Mouse (Mus musculus): ENCODE results near the gene Pask. TPM values are rescaled to one million over a fixed set of nuclear protein-coding genes. Genes with fewer than 3 reads are reported as not detected.

The Pask gene
- polyA plus RNA-seq, 1 experiment from 2014 or later = 2.3 TPM

GRCm38 (mm10) chr1:93365641-93366040 lies 22.4 kb upstream of the Pask start:
- Histone ChIP-seq H3K27me3 (ENCODE audit: insufficient read depth, low read length) (no peaks in the 10 kb centered on the region), H3K36me3 (replicated peaks; ENCODE audit: insufficient read depth, low read length) (peaks cover 49% of the 10 kb centered on the region), H3K4me1 (ENCODE audit: insufficient read depth) (no peaks in the 10 kb centered on the region), H3K9me3 (ENCODE audit: low read length) (no peaks in the 10 kb centered on the region), H3K4me2 (ENCODE audit: low read depth, low read length) (no peak overlapping the region), H3K27ac (ENCODE audit: low read depth) (no peak overlapping the region), H3K9ac (replicated peaks) (no peak overlapping the region), H3K4me3 (ENCODE audit: low read depth, low read length) (no peak overlapping the region)
- no peak for ATAC-seq
- TF ChIP-seq EP300 (IDR thresholded peaks at IDR 0.05; ENCODE audit: low read depth) = no peak
- no peak for TF ChIP-seq CTCF (IDR thresholded peaks at IDR 0.05; ENCODE audit: low read depth)
- DNase-seq = no peak
- 72% methylated on average over 6 of the region's 6 CpGs for WGBS (ENCODE audit: insufficient replicate concordance)

- H3K27ac ChIP-seq (ENCODE audit: low read depth) = no peak overlapping the region
- ATAC-seq (no peak), DNase-seq (no peak)
- H3K36me3 ChIP-seq (replicated peaks; ENCODE audit: insufficient read depth, low read length) = peaks cover 70% of the 10 kb centered on the region
- H3K4me2 ChIP-seq (ENCODE audit: low read depth, low read length) = no peak overlapping the region
- H3K4me1 ChIP-seq (ENCODE audit: insufficient read depth) = no peaks in the 10 kb centered on the region
- H3K27me3 ChIP-seq (ENCODE audit: insufficient read depth, low read length) = no peaks in the 10 kb centered on the region
- H3K4me3 ChIP-seq (ENCODE audit: low read depth, low read length) = no peak overlapping the region
- TF ChIP-seq CTCF (IDR thresholded peaks at IDR 0.05; ENCODE audit: low read depth) = no peak
- TF ChIP-seq EP300 (IDR thresholded peaks at IDR 0.05; ENCODE audit: low read depth) = no peak
- H3K9ac ChIP-seq (replicated peaks) = no peak overlapping the region
- 73% methylated on average over 4 of the region's 4 CpGs for WGBS (ENCODE audit: insufficient replicate concordance)
- H3K9me3 ChIP-seq (ENCODE audit: low read length) = no peaks in the 10 kb centered on the region
These were observed 19.4 kb upstream of the Pask start for GRCm38 (mm10) chr1:93362661-93363060.

GRCm38 (mm10) chr1:93352724-93353123 lies 9.4 kb upstream of the Pask start:
- Histone ChIP-seq H3K9ac (replicated peaks) (no peak overlapping the region), H3K4me2 (ENCODE audit: low read depth, low read length) (no peak overlapping the region), H3K9me3 (ENCODE audit: low read length) (no peaks in the 10 kb centered on the region), H3K36me3 (replicated peaks; ENCODE audit: insufficient read depth, low read length) (peaks cover 83% of the 10 kb centered on the region), H3K27ac (ENCODE audit: low read depth) (no peak overlapping the region), H3K4me3 (ENCODE audit: low read depth, low read length) (no peak overlapping the region), H3K27me3 (ENCODE audit: insufficient read depth, low read length) (no peaks in the 10 kb centered on the region), H3K4me1 (ENCODE audit: insufficient read depth) (no peaks in the 10 kb centered on the region)
- ATAC-seq (no peak), DNase-seq (no peak)
- TF ChIP-seq CTCF (IDR thresholded peaks at IDR 0.05; ENCODE audit: low read depth) = no peak
- no peak for TF ChIP-seq EP300 (IDR thresholded peaks at IDR 0.05; ENCODE audit: low read depth)
- 87% methylated on average over 2 of the region's 2 CpGs for WGBS (ENCODE audit: insufficient replicate concordance)

GRCm38 (mm10) chr1:93349701-93350100 lies 6.4 kb upstream of the Pask start:
- Histone ChIP-seq H3K4me3 (ENCODE audit: low read depth, low read length) (no peak overlapping the region), H3K4me1 (ENCODE audit: insufficient read depth) (no peaks in the 10 kb centered on the region; the same call in 1 of the 2 replicates), H3K4me2 (ENCODE audit: low read depth, low read length) (no peak overlapping the region), H3K9me3 (ENCODE audit: low read length) (no peaks in the 10 kb centered on the region), H3K27ac (ENCODE audit: low read depth) (no peak overlapping the region), H3K36me3 (replicated peaks; ENCODE audit: insufficient read depth, low read length) (peaks cover 79% of the 10 kb centered on the region), H3K9ac (replicated peaks) (no peak overlapping the region), H3K27me3 (ENCODE audit: insufficient read depth, low read length) (no peaks in the 10 kb centered on the region)
- DNase-seq (no peak), ATAC-seq (no peak)
- 88% methylated on average over 4 of the region's 4 CpGs for WGBS (ENCODE audit: insufficient replicate concordance)
- TF ChIP-seq CTCF (IDR thresholded peaks at IDR 0.05; ENCODE audit: low read depth) (no peak), EP300 (IDR thresholded peaks at IDR 0.05; ENCODE audit: low read depth) (no peak)

DNA sequence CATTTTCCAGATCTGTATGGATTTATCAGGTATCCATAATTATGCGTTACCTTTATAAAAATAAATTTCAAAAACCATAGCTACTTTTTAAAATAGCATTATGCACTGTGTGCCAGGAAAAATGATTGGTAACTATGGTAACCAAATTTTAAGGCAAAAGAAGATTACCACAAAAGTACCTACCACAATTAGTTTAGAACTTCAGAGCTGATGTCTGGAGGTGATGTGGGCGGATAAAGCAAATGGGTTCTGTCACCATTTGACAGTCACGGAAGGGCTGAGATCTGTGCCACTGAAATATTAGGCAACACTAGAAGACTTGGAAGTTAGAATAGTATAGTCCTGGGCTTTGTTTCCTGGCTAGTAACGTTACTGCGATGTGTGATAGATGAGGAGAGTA lies 3.9 kb upstream of the Pask start:
- DNase-seq (no peak), ATAC-seq (no peak)
- Histone ChIP-seq H3K4me1 (ENCODE audit: insufficient read depth) (peaks cover 6% of the 10 kb centered on the region; the same call in 1 of the 2 replicates), H3K27me3 (ENCODE audit: insufficient read depth, low read length) (no peaks in the 10 kb centered on the region), H3K9ac (replicated peaks) (no peak overlapping the region), H3K4me3 (ENCODE audit: low read depth, low read length) (no peak overlapping the region), H3K36me3 (replicated peaks; ENCODE audit: insufficient read depth, low read length) (peaks cover 57% of the 10 kb centered on the region), H3K27ac (ENCODE audit: low read depth) (no peak overlapping the region), H3K9me3 (ENCODE audit: low read length) (no peaks in the 10 kb centered on the region), H3K4me2 (ENCODE audit: low read depth, low read length) (no peak overlapping the region)
- TF ChIP-seq EP300 (IDR thresholded peaks at IDR 0.05; ENCODE audit: low read depth) = no peak
- no peak for TF ChIP-seq CTCF (IDR thresholded peaks at IDR 0.05; ENCODE audit: low read depth)
- 89% methylated on average over 5 of the region's 5 CpGs for WGBS (ENCODE audit: insufficient replicate concordance)

DNA sequence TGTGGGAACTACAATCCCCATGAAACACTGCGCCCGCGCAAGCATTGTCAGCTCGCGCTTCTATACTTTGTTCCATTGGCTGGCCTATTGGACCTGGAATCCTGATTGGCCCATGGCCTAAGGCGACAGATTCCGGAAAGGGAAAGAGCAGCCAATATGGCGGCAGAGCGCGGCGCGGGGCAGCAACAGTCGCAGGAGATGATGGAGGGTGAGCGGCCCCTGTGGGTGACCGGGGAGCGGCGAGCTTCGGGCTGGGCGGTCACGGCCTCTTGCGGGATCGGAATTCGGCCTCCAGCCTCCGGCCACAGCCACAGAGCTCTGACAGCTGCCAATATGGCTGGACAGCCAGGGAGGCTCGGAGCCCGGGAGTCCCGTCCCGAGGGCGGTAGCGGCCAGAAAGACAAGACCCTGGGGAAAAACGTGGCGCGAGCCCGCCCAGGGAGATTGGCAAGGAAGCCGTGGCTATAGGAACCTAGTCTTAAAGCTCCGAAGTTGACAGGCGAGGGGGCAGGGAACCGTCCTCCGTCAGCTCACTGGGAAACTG lies 294 bp upstream of the Pask start:
- no peaks in the 10 kb centered on the region for H3K9me3 ChIP-seq (ENCODE audit: low read length)
- peak; percentile 93 for ATAC-seq
- H3K27me3 ChIP-seq (ENCODE audit: insufficient read depth, low read length) = no peaks in the 10 kb centered on the region
- peak overlapping the region; percentile 65 for H3K4me3 ChIP-seq (ENCODE audit: low read depth, low read length)
- peaks cover 6% of the 10 kb centered on the region; the same call in 1 of the 2 replicates for H3K4me1 ChIP-seq (ENCODE audit: insufficient read depth)
- peak overlapping the region; percentile 85 for H3K9ac ChIP-seq (replicated peaks)
- DNase-seq = peak; percentile 92
- TF ChIP-seq CTCF (IDR thresholded peaks at IDR 0.05; ENCODE audit: low read depth) = peak; percentile 60
- no peak for TF ChIP-seq EP300 (IDR thresholded peaks at IDR 0.05; ENCODE audit: low read depth)
- under 1% methylated on average over 39 of the region's 39 CpGs for WGBS (ENCODE audit: insufficient replicate concordance)
- peaks cover 22% of the 10 kb centered on the region for H3K36me3 ChIP-seq (replicated peaks; ENCODE audit: insufficient read depth, low read length)
- 0 out of 2 replicates have a peak overlapping the region, but pooled peaks have one; percentile 24 for H3K27ac ChIP-seq (ENCODE audit: low read depth)
- peak overlapping the region; percentile 87 for H3K4me2 ChIP-seq (ENCODE audit: low read depth, low read length)

Data from liver, postnatal 0 days (tissue).